Mouse (Mus musculus) left cerebral cortex, adult 18-20 months (tissue): Measurements from ENCODE around the gene Aif1. TPM values are rescaled to one million over a fixed set of nuclear protein-coding genes. Genes with fewer than 3 reads are reported as not detected.
"Not testable (repeated sequence)": the region's sequence is repeated elsewhere in the genome, so short reads cannot be mapped to it uniquely, and the experiment has no call there.

Source experiments
- DNase-seq, 2 experiments: peaks; one replicate each; pipeline ENCODE4 v3.0.0; 2021 to 2022; ENCODE audit warnings: low spot score in 2 of 2, mixed read lengths in 1 of 2
- total RNA-seq, 2 experiments: library from RNA; stranded (reverse); gene quantifications; 2 replicates each; pipeline ENCODE4 v1.2.3; 2021

Gene Aif1
- total RNA-seq, 2 experiments from 2014 or later: 8.6 to 11.6 TPM

- DNase-seq: no peak
Measured at GRCm38 (mm10) chr17:35147922-35148639, 27.8 kb downstream of the Aif1 start.

GRCm38 (mm10) chr17:35147348-35147747, 28.5 kb downstream of the Aif1 start:
- no peak for DNase-seq

- DNase-seq: no peak
Measured at GRCm38 (mm10) chr17:35146139-35146538, 29.7 kb downstream of the Aif1 start.

- DNase-seq: no peak
Measured at GRCm38 (mm10) chr17:35141971-35142370, 33.9 kb downstream of the Aif1 start.

GRCm38 (mm10) chr17:35140490-35140996, 35.3 kb downstream of the Aif1 start:
- DNase-seq: no peak

GRCm38 (mm10) chr17:35139269-35139668, 36.6 kb downstream of the Aif1 start:
- DNase-seq: no peak

GRCm38 (mm10) chr17:35135591-35136320, 40.1 kb downstream of the Aif1 start:
- no peak for DNase-seq

GRCm38 (mm10) chr17:35134801-35135590, 40.9 kb downstream of the Aif1 start, which contains the start of gene Bag6:
Bag6 (plus strand) TSS chr17:35135178.
- peak; percentile 94 for DNase-seq

- DNase-seq: no peak
Measured at GRCm38 (mm10) chr17:35133517-35133916, 42.4 kb downstream of the Aif1 start.

- no peak for DNase-seq
Measured at GRCm38 (mm10) chr17:35132174-35132560, 43.7 kb downstream of the Aif1 start.

GRCm38 (mm10) chr17:35131500-35132173, 44.2 kb downstream of the Aif1 start, which contains the start of gene Apom:
Apom (minus strand) TSS chr17:35132050.
- DNase-seq: no peak

GRCm38 (mm10) chr17:35131038-35131437, 44.8 kb downstream of the Aif1 start:
- no peak for DNase-seq

- no peak for DNase-seq
Measured at GRCm38 (mm10) chr17:35128996-35129395, 46.9 kb downstream of the Aif1 start.

- DNase-seq: no peak
Measured at GRCm38 (mm10) chr17:35127017-35127416, 48.9 kb downstream of the Aif1 start.

GRCm38 (mm10) chr17:35126206-35126611, 49.7 kb downstream of the Aif1 start, which contains the start of gene D17H6S53E:
D17H6S53E (plus strand) TSS chr17:35126373.
- DNase-seq: peak; percentile 59 to 75

- no peak for DNase-seq
Measured at GRCm38 (mm10) chr17:35125578-35125977, 50.3 kb downstream of the Aif1 start.

GRCm38 (mm10) chr17:35125081-35125480, 50.8 kb downstream of the Aif1 start:
- no peak for DNase-seq

GRCm38 (mm10) chr17:35124261-35124896, 51.5 kb downstream of the Aif1 start:
- not testable (repeated sequence) for DNase-seq

- not testable (repeated sequence) for DNase-seq
Measured at GRCm38 (mm10) chr17:35123287-35123686, 52.6 kb downstream of the Aif1 start.

- DNase-seq: peak; percentile 52 to 68
Measured at GRCm38 (mm10) chr17:35121871-35122303, 54.0 kb downstream of the Aif1 start, which contains the start of gene Csnk2b. Csnk2b (minus strand) TSS chr17:35122053.
